Mouse (Mus musculus) gastrocnemius, postnatal 25 days (tissue): ENCODE measurements around the gene Kif26b. TPM values are rescaled to one million over a fixed set of nuclear protein-coding genes. Genes with fewer than 3 reads are reported as not detected.

ENCODE experiments used
- DNase-seq: peaks from one replicate; pipeline ENCODE4 v3.0.0; 2022
- total RNA-seq, 2 experiments: library from RNA; stranded (reverse); gene quantifications; 1 replicate in 1 of 2; 2 replicates in 1 of 2; pipeline ENCODE4 v1.2.3; 2021

Kif26b gene
- total RNA-seq, 2 experiments from 2014 or later, result 1.4 to 2.9 TPM

DNA sequence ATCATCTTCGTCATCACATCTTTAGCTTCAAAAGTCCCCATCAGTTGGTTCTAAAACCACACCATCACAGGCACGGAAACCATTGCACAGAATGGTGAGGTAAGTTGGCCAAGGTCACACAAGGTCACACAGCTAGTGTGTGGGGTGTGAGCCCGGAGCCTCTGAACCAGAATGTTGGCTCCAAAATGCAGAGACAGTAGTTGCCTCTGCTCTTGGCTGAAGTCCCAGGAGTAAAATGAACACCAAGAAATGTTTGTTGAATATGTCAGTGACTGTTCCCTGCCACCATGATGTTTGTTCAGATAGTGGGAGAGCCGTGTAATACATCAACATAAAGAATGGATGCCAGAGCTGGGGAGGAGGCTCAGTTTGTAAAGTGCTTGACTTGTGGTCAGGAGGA is 193.9 kb downstream of the Kif26b start:
- no peak for DNase-seq

DNA sequence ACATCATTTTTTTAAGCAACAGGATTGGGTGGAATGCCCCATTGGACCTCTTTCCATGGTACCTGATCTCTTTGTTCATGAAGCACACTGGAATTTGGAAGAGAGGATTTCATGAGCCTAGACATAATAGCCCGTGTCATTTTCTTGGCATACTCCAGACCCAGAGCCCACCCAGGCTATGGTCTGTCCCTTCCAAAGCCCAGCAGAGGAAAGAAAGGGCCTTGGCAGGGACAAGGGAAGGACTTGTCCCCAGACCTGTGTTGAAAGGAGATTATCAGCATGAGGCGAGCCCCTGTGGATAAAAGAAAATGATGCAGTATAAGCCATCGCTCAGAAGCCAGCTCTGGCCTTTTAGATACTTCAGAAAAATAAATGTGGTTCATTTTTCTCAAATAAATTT is 196.6 kb downstream of the Kif26b start:
- DNase-seq, result no peak

- no peak for DNase-seq
Observed at GRCm38 (mm10) chr1:178728256-178728655, 199.3 kb downstream of the Kif26b start.

DNA sequence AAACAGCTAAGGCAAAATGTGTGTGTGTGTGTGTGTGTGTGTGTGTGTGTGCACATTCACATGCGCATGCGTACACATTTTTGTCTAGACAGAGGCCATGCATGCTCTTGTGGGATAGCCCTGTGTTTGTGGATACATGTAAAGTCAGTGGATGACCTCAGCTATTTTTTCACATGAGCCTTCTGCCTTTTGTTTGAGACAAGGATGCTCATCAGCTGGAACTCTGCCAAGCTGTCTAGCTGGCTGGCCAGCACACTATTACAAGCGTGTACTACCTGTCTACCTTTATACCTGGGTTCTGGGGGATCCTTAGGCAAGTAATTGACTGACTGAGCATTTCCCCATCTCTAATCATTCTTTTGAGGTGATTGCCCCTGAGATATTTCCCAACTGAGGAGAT is 201.3 kb downstream of the Kif26b start:
- DNase-seq, result no peak

- no peak for DNase-seq
Observed at GRCm38 (mm10) chr1:178733035-178733434, 204.1 kb downstream of the Kif26b start.

- DNase-seq, result no peak
Observed at GRCm38 (mm10) chr1:178734576-178734975, 205.7 kb downstream of the Kif26b start.

- no peak for DNase-seq
Observed at GRCm38 (mm10) chr1:178736931-178737330, 208.0 kb downstream of the Kif26b start.

- DNase-seq, result no peak
Observed at GRCm38 (mm10) chr1:178743820-178744219, 214.9 kb downstream of the Kif26b start.

- no peak for DNase-seq
Observed at GRCm38 (mm10) chr1:178744526-178744925, 215.6 kb downstream of the Kif26b start.

DNA sequence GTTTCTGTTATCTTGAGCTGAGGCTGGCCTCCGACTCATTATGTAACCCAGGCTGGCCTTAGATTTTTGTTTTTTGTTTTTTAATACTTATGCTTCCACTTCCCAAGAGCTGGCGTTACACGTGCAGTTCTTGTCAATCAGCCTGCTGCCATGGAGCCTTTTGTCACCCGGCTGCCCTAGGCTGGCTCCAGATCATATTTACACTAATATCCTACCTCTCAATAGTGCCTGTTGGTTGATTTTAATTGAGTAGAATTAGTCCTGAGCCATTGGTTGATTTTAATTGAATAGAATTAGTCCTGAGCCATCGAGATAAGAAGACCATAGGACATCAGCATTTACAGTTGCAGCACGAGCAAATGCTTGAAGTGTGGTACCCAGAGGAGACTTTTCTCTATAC is 216.0 kb downstream of the Kif26b start:
- no peak for DNase-seq

DNA sequence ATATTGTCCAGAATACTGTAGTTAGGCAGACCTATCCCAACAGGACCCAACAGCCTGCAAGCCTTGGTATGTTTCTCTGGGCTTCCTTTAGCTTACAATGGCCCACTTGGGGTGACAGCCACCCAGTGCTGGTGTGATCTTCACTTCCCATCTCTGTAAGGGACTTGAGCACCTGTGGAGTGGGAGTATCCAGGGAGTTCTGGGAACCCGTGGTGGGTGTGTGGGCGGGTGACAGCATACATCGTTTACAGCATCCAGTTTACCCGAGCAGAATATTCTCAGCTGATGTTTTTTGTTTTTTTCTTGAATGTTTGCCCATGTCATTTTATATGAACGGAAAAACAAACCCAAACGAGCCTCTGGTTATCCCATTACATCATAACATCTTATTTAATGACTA is 216.5 kb downstream of the Kif26b start:
- no peak for DNase-seq

DNA sequence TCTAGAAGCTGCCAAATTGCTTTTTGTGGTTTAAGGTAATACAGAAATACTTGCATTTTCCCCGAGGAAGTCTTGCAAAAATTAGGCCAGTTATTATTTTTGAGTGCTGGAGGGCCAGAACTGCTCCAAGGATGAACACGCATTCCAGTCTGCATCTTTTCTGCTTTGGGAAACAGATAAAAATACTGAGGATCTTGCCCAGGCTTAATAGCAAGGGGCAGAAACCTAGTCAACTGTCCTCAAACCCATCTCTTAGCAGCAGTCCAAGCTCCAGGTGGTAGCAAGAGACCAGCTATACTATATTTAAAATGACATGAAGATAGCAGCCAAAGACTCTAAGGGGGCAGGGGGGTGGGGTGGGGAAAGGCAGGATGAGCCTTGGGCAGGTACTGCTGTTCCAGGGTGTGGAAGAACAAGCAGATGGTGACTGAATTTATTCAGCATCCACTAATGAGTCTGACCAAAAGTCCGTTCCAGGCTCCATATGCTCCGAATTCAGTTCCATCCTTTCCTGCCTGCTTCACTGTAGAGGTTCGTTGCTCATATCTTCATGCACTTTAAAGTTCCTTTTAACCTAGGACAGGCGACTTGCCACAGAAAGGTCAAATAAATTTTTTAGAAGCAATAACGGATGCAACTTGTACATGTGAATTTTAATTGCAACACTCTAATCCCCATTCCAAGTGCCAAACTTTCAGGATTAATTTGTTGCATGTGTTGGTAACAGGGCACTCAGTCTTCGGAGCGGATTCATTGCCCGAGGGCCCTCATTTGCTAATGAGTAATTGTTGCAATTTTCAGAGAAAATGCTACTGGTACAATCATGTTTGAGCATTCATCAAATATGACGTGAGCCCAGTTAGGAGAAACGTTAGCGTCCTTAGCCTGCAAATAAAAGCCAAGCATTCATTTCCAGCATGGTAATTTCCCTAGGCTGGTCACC is 218.6 kb downstream of the Kif26b start:
- no peak for DNase-seq

DNA sequence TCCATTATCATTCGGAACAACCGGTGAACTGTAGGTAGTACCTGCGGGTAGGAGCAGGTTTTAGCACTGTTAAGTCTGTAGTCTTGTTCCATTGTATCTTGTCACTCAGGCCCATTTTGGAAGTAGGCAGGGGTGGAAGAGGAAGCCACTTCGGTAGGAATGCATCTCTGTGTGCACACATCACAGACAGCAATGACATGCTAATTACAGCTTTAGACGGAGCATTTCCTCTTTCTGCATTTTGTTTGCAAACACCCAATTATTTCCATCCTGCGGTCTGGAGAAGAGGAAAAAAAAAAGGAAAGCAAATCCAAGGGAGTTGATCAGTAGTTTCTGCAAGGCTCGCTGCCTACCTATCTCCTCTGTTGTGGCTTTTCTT is 219.3 kb downstream of the Kif26b start:
- DNase-seq, result no peak

GRCm38 (mm10) chr1:178748617-178749016 is 219.7 kb downstream of the Kif26b start:
- no peak for DNase-seq

DNA sequence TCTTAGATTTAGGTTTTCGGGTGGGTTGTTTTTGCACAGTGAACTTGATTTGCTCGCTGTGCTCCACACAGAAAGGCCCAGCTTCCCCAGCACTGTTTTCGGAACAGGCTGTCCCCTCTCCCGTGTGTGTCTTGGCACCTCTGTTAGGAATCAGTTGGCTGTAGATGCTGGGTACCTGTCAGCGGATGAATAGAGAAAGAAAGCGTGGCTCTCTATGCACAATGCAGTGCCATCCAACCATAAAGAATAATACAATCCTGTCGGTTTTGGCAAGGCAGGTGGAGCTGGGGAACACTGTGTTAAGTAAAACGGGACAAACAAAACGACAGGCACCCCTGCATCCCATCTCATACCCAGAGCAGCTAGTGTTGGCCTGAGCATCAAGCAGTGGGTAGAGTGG is 220.9 kb downstream of the Kif26b start:
- no peak for DNase-seq

DNA sequence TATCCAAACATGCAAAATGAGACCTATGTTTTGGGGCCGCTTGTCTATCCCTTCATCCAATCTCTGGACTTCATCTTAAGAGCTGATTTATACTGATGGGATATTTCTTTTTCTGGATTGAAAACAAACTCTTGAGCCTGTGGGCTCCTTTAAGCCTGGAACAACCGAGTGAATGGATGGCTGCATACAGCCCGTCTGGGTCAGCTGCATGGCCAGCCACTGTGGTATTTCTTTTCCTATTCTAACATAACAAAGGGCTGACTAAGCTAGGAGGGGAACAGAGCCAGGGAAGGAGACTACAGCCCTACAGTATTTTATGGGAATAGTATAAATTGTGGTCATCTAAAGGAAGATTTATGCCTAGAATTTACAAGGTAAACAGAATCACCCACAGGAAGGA is 229.5 kb downstream of the Kif26b start:
- DNase-seq, result no peak

- DNase-seq, result no peak
Observed at GRCm38 (mm10) chr1:178762125-178762741, 233.3 kb downstream of the Kif26b start.

GRCm38 (mm10) chr1:178764914-178765313 is 236.0 kb downstream of the Kif26b start:
- no peak for DNase-seq

DNA sequence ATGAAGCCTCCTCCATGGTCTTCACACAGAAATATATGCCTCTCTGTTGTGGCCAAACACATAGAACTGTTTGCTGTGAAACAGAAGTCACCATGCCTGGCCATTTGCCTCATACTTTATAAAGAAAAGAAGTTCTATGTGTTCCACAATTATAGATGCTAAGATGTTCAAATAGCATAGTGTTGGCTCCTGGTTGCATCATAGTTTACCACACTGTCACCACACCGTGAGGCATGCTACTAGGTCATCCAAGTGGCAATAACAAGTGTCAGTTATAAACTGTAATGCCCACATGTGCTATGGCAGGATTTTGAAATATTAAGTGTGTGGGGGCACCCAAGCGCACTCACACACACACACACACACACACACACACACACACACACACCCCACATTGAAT is 236.7 kb downstream of the Kif26b start:
- DNase-seq, result no peak

- DNase-seq, result no peak
Observed at GRCm38 (mm10) chr1:178768976-178769375, 240.1 kb downstream of the Kif26b start.

DNA sequence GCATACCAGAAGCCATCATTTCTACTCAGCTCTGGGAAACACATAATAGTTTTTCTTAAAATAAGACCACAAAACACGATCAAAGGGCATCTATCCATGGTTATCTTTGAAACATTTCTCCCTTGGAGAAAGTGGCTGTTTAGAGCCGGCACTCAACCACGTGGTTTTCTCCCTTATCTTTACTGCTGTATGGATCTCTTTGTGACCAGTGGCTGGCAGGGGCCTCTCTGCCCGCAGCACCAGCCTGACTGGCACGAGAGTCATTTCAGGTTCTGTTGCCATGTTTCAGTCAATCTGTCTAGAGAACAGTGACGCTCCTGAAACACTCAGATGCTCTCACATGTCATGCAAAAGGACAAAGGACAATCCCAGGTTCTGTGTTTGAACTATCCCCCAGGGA is 241.1 kb downstream of the Kif26b start:
- no peak for DNase-seq

DNA sequence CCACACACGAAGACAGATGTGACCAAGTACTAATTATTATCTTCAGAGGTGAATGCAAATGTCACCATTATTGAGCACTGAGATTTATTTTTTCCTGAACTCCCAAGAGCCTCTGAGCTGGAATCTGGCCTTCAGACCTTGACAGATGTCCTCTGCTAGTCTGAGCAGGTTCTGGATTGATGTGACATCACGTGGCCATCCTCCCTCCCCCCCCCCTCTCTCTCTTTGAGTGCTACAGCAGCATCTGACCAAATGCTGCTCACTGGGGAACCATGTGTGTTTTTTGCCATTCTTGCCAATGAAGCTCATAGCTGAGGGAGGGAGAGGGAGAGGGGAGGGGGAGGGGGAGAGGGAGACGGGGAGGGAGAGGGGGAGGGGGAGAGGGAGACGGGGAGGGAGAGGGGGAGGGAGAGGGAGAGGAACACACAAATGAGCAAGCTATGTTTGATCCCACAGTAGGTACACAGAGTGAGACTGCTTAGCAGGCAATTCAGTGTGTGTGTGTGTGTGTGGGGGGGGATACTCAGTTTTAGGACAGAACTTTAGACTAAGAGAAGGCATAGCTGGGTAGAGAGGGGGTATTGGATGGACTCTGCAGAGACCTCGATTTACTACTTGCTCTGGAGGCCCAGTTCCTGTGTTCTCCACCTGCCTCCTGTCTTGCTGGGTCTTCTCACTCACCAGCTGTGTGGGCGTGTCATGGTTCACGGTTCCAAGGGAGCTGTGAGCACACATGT is 241.9 kb downstream of the Kif26b start:
- DNase-seq, result no peak

- no peak for DNase-seq
Observed at GRCm38 (mm10) chr1:178779742-178780141, 250.8 kb downstream of the Kif26b start.
